Mouse (Mus musculus) layer of hippocampus, postnatal 14 days (tissue): ENCODE measurements around the gene Vmn1r139. TPM values are rescaled to one million over a fixed set of nuclear protein-coding genes. Genes with fewer than 3 reads are reported as not detected.
"Not testable (repeated sequence)": the region's sequence is repeated elsewhere in the genome, so short reads cannot be mapped to it uniquely, and the experiment has no call there.

ENCODE experiments used
- DNase-seq, 2 experiments: peaks; one replicate each; pipeline ENCODE4 v3.0.0; 2021 to 2022; ENCODE audit warnings: low spot score in 2 of 2, mixed read lengths in 1 of 2
- long read RNA-seq, 2 experiments: library from polyadenylated mRNA; stranded (forward); transcript quantifications; one replicate each; pipeline ENCODE4 v2.0.0; 2021
- total RNA-seq, 2 experiments: library from RNA; stranded (reverse); gene quantifications; 2 replicates each; pipeline ENCODE4 v1.2.3; 2021

Gene Vmn1r139
- total RNA-seq, result not detected
- long read RNA-seq, experiment 1, result 0 reads
- long read RNA-seq, experiment 2, result 0 reads

- not testable (repeated sequence) for DNase-seq
Observed at GRCm38 (mm10) chr7:22068757-22069156, at the start of gene Vmn1r139. TSS of gene Vmn1r139 (plus strand) at chr7:22069057.

GRCm38 (mm10) chr7:22028797-22029196 lies 40.1 kb upstream of the Vmn1r139 start, which contains the start of gene Vmn1r138:
TSS of gene Vmn1r138 (minus strand) at chr7:22028897.
- DNase-seq, result not testable (repeated sequence)

- not testable (repeated sequence) for DNase-seq
Observed at GRCm38 (mm10) chr7:22056205-22056604, 12.7 kb upstream of the Vmn1r139 start, which contains the start of gene Gm6176. TSS of gene Gm6176 (minus strand) at chr7:22056305.

GRCm38 (mm10) chr7:22118145-22118544 lies 49.3 kb downstream of the Vmn1r139 start, which contains the start of gene Gm16451:
TSS of gene Gm16451 (minus strand) at chr7:22118245.
- not testable (repeated sequence) for DNase-seq

GRCm38 (mm10) chr7:22134641-22135040 lies 65.8 kb downstream of the Vmn1r139 start, which contains the start of gene Gm10666:
TSS of gene Gm10666 (minus strand) at chr7:22134741.
- not testable (repeated sequence) for DNase-seq

Other genes starting within 250 kb of the Vmn1r139 start
- not detected for gene Vmn1r135, start 236.7 kb upstream of the Vmn1r139 start, total RNA-seq
- not detected for gene Gm5725, start 224.8 kb upstream of the Vmn1r139 start, total RNA-seq
- not detected for gene Gm5891, start 147.8 kb upstream of the Vmn1r139 start, total RNA-seq
- gene Vmn1r137, start 74.5 kb upstream of the Vmn1r139 start, total RNA-seq, result not detected
- not detected for gene Vmn1r138, start 40.2 kb upstream of the Vmn1r139 start, total RNA-seq
- not detected for gene Gm6176, start 12.8 kb upstream of the Vmn1r139 start, total RNA-seq
- gene Gm16451, start 49.2 kb downstream of the Vmn1r139 start, total RNA-seq, result not detected
- gene Gm10666, start 65.7 kb downstream of the Vmn1r139 start, total RNA-seq, result not detected
- gene Vmn1r142, start 95.0 kb downstream of the Vmn1r139 start, total RNA-seq, result not detected
- not detected for gene Vmn1r143, start 120.3 kb downstream of the Vmn1r139 start, total RNA-seq
- not detected for gene Gm8653, start 132.2 kb downstream of the Vmn1r139 start, total RNA-seq
- gene Gm8453, start 160.4 kb downstream of the Vmn1r139 start, total RNA-seq, result not detected